Mouse (Mus musculus): Measurements from ENCODE around the gene Tbc1d8. TPM values are rescaled to one million over a fixed set of nuclear protein-coding genes. Genes with fewer than 3 reads are reported as not detected.

Tbc1d8 gene
- total RNA-seq, 2 experiments from 2014 or later: 6.7 to 7.0 TPM

- intact Hi-C loops (cut with DNase I; ENCODE audit: low total_unique reads): no loop called here
Measured at GRCm38 (mm10) chr1:39487370-39487769, 8.8 kb upstream of the Tbc1d8 start.

GRCm38 (mm10) chr1:39482115-39482815 is 3.7 kb upstream of the Tbc1d8 start:
- intact Hi-C loops (cut with DNase I; ENCODE audit: low total_unique reads): no loop called here

More at GRCm38 (mm10) chr1:39487370-39487769, 8.8 kb upstream of the Tbc1d8 start:
- DNase-seq: no peak

GRCm38 (mm10) chr1:39479254-39479653 is 699 bp upstream of the Tbc1d8 start:
- intact Hi-C loops (cut with DNase I; ENCODE audit: low total_unique reads): no loop called here
- DNase-seq: no peak

More at GRCm38 (mm10) chr1:39482115-39482815, 3.7 kb upstream of the Tbc1d8 start:
- DNase-seq: no peak

- intact Hi-C loops (cut with DNase I; ENCODE audit: low total_unique reads): no loop called here
- DNase-seq: no peak
Measured at GRCm38 (mm10) chr1:39478896-39479200, 293 bp upstream of the Tbc1d8 start.

GRCm38 (mm10) chr1:39477064-39477463 is 1.5 kb downstream of the Tbc1d8 start:
- intact Hi-C loops (cut with DNase I; ENCODE audit: low total_unique reads): no loop called here
- DNase-seq: no peak

- intact Hi-C loops (cut with DNase I; ENCODE audit: low total_unique reads): no loop called here
- no peak for DNase-seq
Measured at GRCm38 (mm10) chr1:39476341-39476740, 2.2 kb downstream of the Tbc1d8 start.

GRCm38 (mm10) chr1:39474516-39474915 is 4.0 kb downstream of the Tbc1d8 start:
- no peak for DNase-seq
- intact Hi-C loops (cut with DNase I; ENCODE audit: low total_unique reads): no loop called here

- DNase-seq: no peak
- intact Hi-C loops (cut with DNase I; ENCODE audit: low total_unique reads): no loop called here
Measured at GRCm38 (mm10) chr1:39471298-39471902, 7.2 kb downstream of the Tbc1d8 start.

- intact Hi-C loops (cut with DNase I; ENCODE audit: low total_unique reads): no loop called here
- no peak for DNase-seq
Measured at GRCm38 (mm10) chr1:39468982-39469381, 9.6 kb downstream of the Tbc1d8 start.

GRCm38 (mm10) chr1:39466526-39466925 is 12.0 kb downstream of the Tbc1d8 start:
- no peak for DNase-seq
- intact Hi-C loops (cut with DNase I; ENCODE audit: low total_unique reads): no loop called here

- DNase-seq: no peak
- intact Hi-C loops (cut with DNase I; ENCODE audit: low total_unique reads): no loop called here
Measured at GRCm38 (mm10) chr1:39464760-39465159, 13.8 kb downstream of the Tbc1d8 start.

- no peak for DNase-seq
- intact Hi-C loops (cut with DNase I; ENCODE audit: low total_unique reads): no loop called here
Measured at GRCm38 (mm10) chr1:39462937-39463444, 15.6 kb downstream of the Tbc1d8 start.

GRCm38 (mm10) chr1:39462036-39462435 is 16.5 kb downstream of the Tbc1d8 start:
- no peak for DNase-seq
- intact Hi-C loops (cut with DNase I; ENCODE audit: low total_unique reads): no loop called here

GRCm38 (mm10) chr1:39460495-39460894 is 18.1 kb downstream of the Tbc1d8 start:
- no peak for DNase-seq
- intact Hi-C loops (cut with DNase I; ENCODE audit: low total_unique reads): no loop called here

GRCm38 (mm10) chr1:39457887-39458874 is 20.4 kb downstream of the Tbc1d8 start:
- peak; percentile 41 for DNase-seq
- intact Hi-C loops (cut with DNase I; ENCODE audit: low total_unique reads): no loop called here

GRCm38 (mm10) chr1:39456421-39456853 is 22.1 kb downstream of the Tbc1d8 start:
- no peak for DNase-seq
- intact Hi-C loops (cut with DNase I; ENCODE audit: low total_unique reads): no loop called here

GRCm38 (mm10) chr1:39455350-39456023 is 23.1 kb downstream of the Tbc1d8 start:
- intact Hi-C loops (cut with DNase I; ENCODE audit: low total_unique reads): no loop called here
- no peak for DNase-seq

GRCm38 (mm10) chr1:39454783-39455175 is 23.8 kb downstream of the Tbc1d8 start:
- peak; percentile 28 for DNase-seq
- intact Hi-C loops (cut with DNase I; ENCODE audit: low total_unique reads): no loop called here

GRCm38 (mm10) chr1:39454108-39454782 is 24.3 kb downstream of the Tbc1d8 start:
- intact Hi-C loops (cut with DNase I; ENCODE audit: low total_unique reads): no loop called here
- DNase-seq: no peak

All from gastrocnemius, postnatal 14 days (tissue).